8 mouse cellular contexts compared by ENCODE assay signal in genomic region chr8:11001062-11001549, GRCm38 (mm10). TPM values are rescaled to one million over a fixed set of nuclear protein-coding genes. Genes with fewer than 3 reads are reported as not detected.
DNase-seq lines count a peak whose midpoint lies in the region; ATAC-seq and TF ChIP-seq lines count a peak whose summit lies in the region.

No protein-coding gene starts in this region.

- H3K9ac ChIP-seq in kidney, postnatal 0 days (ENCODE audit: low read depth, low read length), result no peak overlapping the region
- peak overlapping the region; percentile 30 for H3K9ac ChIP-seq in embryonic facial prominence, embryonic 11.5 days (replicated peaks; ENCODE audit: low read length)
- H3K9ac ChIP-seq in liver, embryonic 15.5 days, result peak overlapping the region; percentile 23
- peak overlapping the region; percentile 61 for H3K9ac ChIP-seq in neural tube, embryonic 13.5 days

- H3K27me3 ChIP-seq in kidney, postnatal 0 days (ENCODE audit: insufficient read depth, low read length), result no peaks in the 10 kb centered on the region
- H3K27me3 ChIP-seq in kidney, adult 2 months (replicated peaks; ENCODE audit: control insufficient read depth, insufficient read depth, low read length), result no peaks in the 10 kb centered on the region
- no peaks in the 10 kb centered on the region for H3K27me3 ChIP-seq in embryonic facial prominence, embryonic 11.5 days (ENCODE audit: control insufficient read depth, insufficient read depth, low read length)
- no peaks in the 10 kb centered on the region for H3K27me3 ChIP-seq in liver, embryonic 15.5 days
- no peaks in the 10 kb centered on the region for H3K27me3 ChIP-seq in neural tube, embryonic 13.5 days

- 0 out of 2 replicates have a peak overlapping the region, but pooled peaks have one; percentile 38 for H3K27ac ChIP-seq in kidney, postnatal 0 days
- H3K27ac ChIP-seq in kidney, adult 2 months (ENCODE audit: insufficient read depth, low read depth, low read length), result no peak overlapping the region
- H3K27ac ChIP-seq in embryonic facial prominence, embryonic 11.5 days (replicated peaks; ENCODE audit: low read depth, low read length), result peak overlapping the region; percentile 38; the same call in 1 of the 2 replicates
- H3K27ac ChIP-seq in liver, embryonic 15.5 days (replicated peaks), result peak overlapping the region; percentile 46
- 0 out of 2 replicates have a peak overlapping the region, but pooled peaks have one; percentile 19 for H3K27ac ChIP-seq in neural tube, embryonic 13.5 days (replicated peaks)

- peaks cover 10% of the 10 kb centered on the region; the same call in 1 of the 2 replicates for H3K36me3 ChIP-seq in kidney, postnatal 0 days (ENCODE audit: insufficient read depth, low read length)
- no peaks in the 10 kb centered on the region for H3K36me3 ChIP-seq in kidney, adult 2 months (ENCODE audit: control insufficient read depth, insufficient read depth, low read length)
- H3K36me3 ChIP-seq in embryonic facial prominence, embryonic 11.5 days (replicated peaks; ENCODE audit: control insufficient read depth, insufficient read depth, low read depth, low read length), result peaks cover 4% of the 10 kb centered on the region
- H3K36me3 ChIP-seq in liver, embryonic 15.5 days (replicated peaks), result peaks cover 41% of the 10 kb centered on the region
- peaks cover 3% of the 10 kb centered on the region; the same call in 1 of the 2 replicates for H3K36me3 ChIP-seq in neural tube, embryonic 13.5 days

- H3K4me3 ChIP-seq in kidney, postnatal 0 days (replicated peaks; ENCODE audit: low read depth, low read length), result peak overlapping the region; percentile 81
- H3K4me3 ChIP-seq in kidney, adult 2 months (ENCODE audit: insufficient read depth, low read depth, low read length), result no peak overlapping the region
- H3K4me3 ChIP-seq in embryonic facial prominence, embryonic 11.5 days (ENCODE audit: low read depth, low read length), result peak overlapping the region; percentile 12; the same call in 1 of the 2 replicates
- H3K4me3 ChIP-seq in liver, embryonic 15.5 days (replicated peaks), result peak overlapping the region; percentile 86
- H3K4me3 ChIP-seq in neural tube, embryonic 13.5 days, result peak overlapping the region; percentile 79

- H3K4me1 ChIP-seq in kidney, postnatal 0 days (replicated peaks; ENCODE audit: insufficient read depth, low read length), result peaks cover 61% of the 10 kb centered on the region
- H3K4me1 ChIP-seq in kidney, adult 2 months (ENCODE audit: control insufficient read depth, insufficient read depth, low read length), result peaks cover 29% of the 10 kb centered on the region; the same call in 1 of the 2 replicates
- peaks cover 22% of the 10 kb centered on the region for H3K4me1 ChIP-seq in embryonic facial prominence, embryonic 11.5 days (ENCODE audit: control insufficient read depth, insufficient read depth, low read length)
- peaks cover 96% of the 10 kb centered on the region for H3K4me1 ChIP-seq in liver, embryonic 15.5 days (replicated peaks)
- H3K4me1 ChIP-seq in neural tube, embryonic 13.5 days (replicated peaks), result peaks cover 82% of the 10 kb centered on the region

- DNase-seq in kidney, postnatal 0 days (ENCODE audit: low spot score), result peak; percentile 64
- no peak for DNase-seq in kidney, adult 2 months
- peak; percentile 72 for DNase-seq in embryonic facial prominence, embryonic 11.5 days (ENCODE audit: low spot score)
- no peak for DNase-seq in urinary bladder, adult 2 months (ENCODE audit: low spot score)
- DNase-seq in cerebellum, adult 11 months, result no peak

- no peak for TF ChIP-seq POLR2A in kidney, adult 2 months (IDR thresholded peaks at IDR 0.05; ENCODE audit: low read depth, low read length)

- H3K9me3 ChIP-seq in kidney, postnatal 0 days (replicated peaks; ENCODE audit: low read length), result no peaks in the 10 kb centered on the region
- no peaks in the 10 kb centered on the region for H3K9me3 ChIP-seq in embryonic facial prominence, embryonic 11.5 days (replicated peaks; ENCODE audit: control insufficient read depth, low read length)
- H3K9me3 ChIP-seq in liver, embryonic 15.5 days (replicated peaks), result no peaks in the 10 kb centered on the region
- H3K9me3 ChIP-seq in neural tube, embryonic 13.5 days, result no peaks in the 10 kb centered on the region

- H3K4me2 ChIP-seq in kidney, postnatal 0 days (ENCODE audit: low read length), result peak overlapping the region; percentile 86
- H3K4me2 ChIP-seq in embryonic facial prominence, embryonic 11.5 days (ENCODE audit: low read depth, low read length), result peak overlapping the region; percentile 89
- H3K4me2 ChIP-seq in liver, embryonic 15.5 days, result peak overlapping the region; percentile 95
- H3K4me2 ChIP-seq in neural tube, embryonic 13.5 days, result peak overlapping the region; percentile 77

- ATAC-seq in kidney, postnatal 0 days (replicated peaks; ENCODE audit: low FRiP score, low read depth), result no peak
- no peak for ATAC-seq in embryonic facial prominence, embryonic 11.5 days (replicated peaks; ENCODE audit: insufficient number of reproducible peaks, low FRiP score, low TSS enrichment, low read depth)
- peak; percentile 30 to 46 for ATAC-seq in hematopoietic stem cell, adult 5-6 weeks (replicated peaks in 1 of 2; ENCODE audit: insufficient read depth in 1 of 2, low FRiP score in 2 of 2, low TSS enrichment in 1 of 2, low read depth in 1 of 2, poor library complexity in 2 of 2, severe bottlenecking in 2 of 2)
- peak; percentile 42; the same call in 1 of the 2 replicates for ATAC-seq in liver, embryonic 15.5 days (ENCODE audit: insufficient read depth)
- ATAC-seq in neural tube, embryonic 13.5 days (ENCODE audit: low read depth), result no peak

- 8% methylated on average over 6 of the region's 6 CpGs for WGBS in kidney, postnatal 0 days
- WGBS in kidney, adult 2 months, result 12% methylated on average over 6 of the region's 6 CpGs
- 4% methylated on average over 6 of the region's 6 CpGs for WGBS in embryonic facial prominence, embryonic 11.5 days
- 4% methylated on average over 6 of the region's 6 CpGs for WGBS in liver, embryonic 15.5 days (ENCODE audit: insufficient replicate concordance)
- 5% methylated on average over 6 of the region's 6 CpGs for WGBS in neural tube, embryonic 13.5 days

- TF ChIP-seq CTCF in kidney, postnatal 0 days (IDR thresholded peaks at IDR 0.05; ENCODE audit: low read depth), result no peak
- no peak for TF ChIP-seq CTCF in kidney, adult 2 months (conservative IDR thresholded peaks at IDR 0.05; ENCODE audit: insufficient read depth, insufficient read length, low read depth, low read length)

RNA-seq across cellular contexts. Expression of gene Irs2, which starts 7.2 kb away (rescaled TPM):
- 7.0 and 8.5 TPM in 2 replicates for polyA plus RNA-seq in kidney, postnatal 0 days (2015; fragmentation: Nextera tagmentation; extraction: Ambion mirVana)
- polyA plus RNA-seq in kidney, adult 2 months (2012; rRNA removed), result 10.4 and 10.5 TPM in 2 replicates
- 6.7 and 6.8 TPM in 2 replicates for polyA plus RNA-seq in embryonic facial prominence, embryonic 11.5 days (2014; fragmentation: Nextera tagmentation; extraction: Ambion mirVana)
- total RNA-seq in hematopoietic stem cell, adult 5-6 weeks (2017), result 11.1 and 13.9 TPM in 2 replicates
- 4.0 and 5.2 TPM in 2 replicates for polyA plus RNA-seq in liver, embryonic 15.5 days (2015; fragmentation: Nextera tagmentation; extraction: Ambion mirVana)
- 5.6 and 6.6 TPM in 2 replicates for polyA plus RNA-seq in neural tube, embryonic 13.5 days (2015; fragmentation: Nextera tagmentation; extraction: Ambion mirVana)
- 8.5 and 13.4 TPM in 2 replicates for polyA plus RNA-seq in urinary bladder, adult 2 months (2012; rRNA removed)

Comparison
In these comparisons a context has a peak if more than half of its experiments do, and no peak if none do; other contexts are left out.
1. DNase-seq: peak in kidney, postnatal 0 days (single experiment) and embryonic facial prominence, embryonic 11.5 days (single experiment); none in kidney, adult 2 months (single experiment), urinary bladder, adult 2 months (single experiment) and cerebellum, adult 11 months (single experiment).
2. ATAC-seq: peak in hematopoietic stem cell, adult 5-6 weeks (2 of 2) and liver, embryonic 15.5 days (single experiment); none in kidney, postnatal 0 days (single experiment), embryonic facial prominence, embryonic 11.5 days (single experiment) and neural tube, embryonic 13.5 days (single experiment).
3. Peak in every context shown above with its lines, with median percentiles within 50 percentile points of each other: H3K4me2 ChIP-seq.